Mouse (Mus musculus) heart, adult 2 months (tissue): ENCODE data around the gene Hdgf.

Experiments used
- CTCF ChIP-seq: fragments of 200-600 bp; IDR thresholded peaks from 2 replicates; pipeline ENCODE4 v1.8.1; 2022; ENCODE audit warnings: antibody characterized with exemption, mild to moderate bottlenecking, moderate library complexity
- EP300 ChIP-seq: fragments of 200-500 bp; IDR thresholded peaks from 2 replicates; pipeline ENCODE4 v1.6.1; 2011; ENCODE audit warnings: low read depth, low read length, control low read depth; ENCODE audit not compliant: insufficient read depth

- no peak for TF ChIP-seq EP300
- TF ChIP-seq CTCF = no peak
Measured at GRCm38 (mm10) chr3:87940611-87941010, 34.5 kb downstream of the Hdgf start.
